Mouse (Mus musculus) hindbrain, embryonic 16.5 days (tissue): ENCODE results near the gene Nphp1. TPM values are rescaled to one million over a fixed set of nuclear protein-coding genes. Genes with fewer than 3 reads are reported as not detected.

ENCODE experiments used
- ATAC-seq: fragments of 200-750 bp; cut with Nextera tagmentation; 2 replicates; pipeline ENCODE4 v1.8.0; 2017; ENCODE audit warnings: moderate TSS enrichment, moderate library complexity
- H3K27ac ChIP-seq: fragments of 300-500 bp; sonication (generic); 2 replicates; pipeline ENCODE4 v1.5.1; 2014; ENCODE audit warnings: low read depth, mild to moderate bottlenecking, control low read depth, low read length, moderate library complexity
- H3K27me3 ChIP-seq: fragments of 300-500 bp; sonication (generic); replicated peaks from 2 replicates; pipeline ENCODE4 v1.6.1; 2014; ENCODE audit warnings: low read length; ENCODE audit not compliant: control insufficient read depth, insufficient read depth
- H3K36me3 ChIP-seq: fragments of 300-500 bp; sonication (generic); 2 replicates; pipeline ENCODE4 v1.6.1; 2014; ENCODE audit warnings: mild to moderate bottlenecking, low read length, moderate library complexity, mixed read lengths; ENCODE audit not compliant: control insufficient read depth, insufficient read depth
- H3K4me1 ChIP-seq: fragments of 300-500 bp; sonication (generic); 2 replicates; pipeline ENCODE4 v1.6.1; 2014; ENCODE audit warnings: low read depth, low read length; ENCODE audit not compliant: control insufficient read depth, insufficient read depth
- H3K4me2 ChIP-seq: fragments of 300-500 bp; sonication (generic); 2 replicates; pipeline ENCODE4 v1.6.1; 2014; ENCODE audit warnings: mild to moderate bottlenecking, low read length, control low read depth, moderate library complexity
- H3K4me3 ChIP-seq: fragments of 300-500 bp; sonication (generic); 2 replicates; pipeline ENCODE4 v1.5.1; 2014; ENCODE audit warnings: mild to moderate bottlenecking, low read length, control low read depth, moderate library complexity
- H3K9ac ChIP-seq: fragments of 300-500 bp; sonication (generic); 2 replicates; pipeline ENCODE4 v1.6.1; 2014; ENCODE audit warnings: low read depth, mild to moderate bottlenecking, control low read depth, low read length, moderate library complexity
- H3K9me3 ChIP-seq: fragments of 300-500 bp; sonication (generic); 2 replicates; pipeline ENCODE4 v1.6.1; 2014; ENCODE audit warnings: mild to moderate bottlenecking, low read length, moderate library complexity; ENCODE audit not compliant: control insufficient read depth
- WGBS: fragments of 180-500 bp; shearing (Covaris S2); extraction: QIAGEN DNeasy Blood & Tissue Kit; methylation state at CpG from one replicate; pipeline ENCODE4 v1.1.7; 2014; 5-methylcytosine and 5-hydroxymethylcytosine counted together
- polyA plus RNA-seq: library from polyadenylated mRNA; unstranded; fragments of >200 nt; fragmentation: Nextera tagmentation; extraction: Ambion mirVana; gene quantifications from 2 replicates; pipeline ENCODE4 v1.2.1, GENCODE M21; 2015

Gene Nphp1
- polyA plus RNA-seq, 1 experiment from 2014 or later = 14.7 TPM

DNA sequence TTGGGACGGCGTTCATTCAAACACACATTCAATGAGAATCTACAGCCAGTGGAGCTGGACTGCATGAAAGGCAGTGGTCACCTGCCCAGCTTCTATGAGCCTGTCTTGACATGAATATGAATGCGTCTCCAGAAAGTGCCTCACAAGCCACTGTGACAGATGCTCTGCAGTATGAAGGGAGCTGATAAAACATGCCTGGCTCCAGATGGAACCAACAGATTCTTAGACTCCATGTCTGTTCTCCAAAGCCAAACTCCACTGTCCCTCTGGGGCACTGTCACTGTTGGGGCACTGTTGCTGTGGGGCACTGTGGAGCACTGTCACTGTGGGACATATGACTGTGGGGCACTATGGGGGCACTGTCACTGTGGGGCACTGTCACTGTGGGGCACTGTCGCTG, 34.6 kb downstream of the Nphp1 start:
- Histone ChIP-seq H3K4me2 (no peak overlapping the region), H3K9me3 (no peaks in the 10 kb centered on the region), H3K27me3 (no peaks in the 10 kb centered on the region), H3K4me3 (no peak overlapping the region), H3K9ac (no peak overlapping the region), H3K36me3 (no peaks in the 10 kb centered on the region), H3K27ac (no peak overlapping the region), H3K4me1 (no peaks in the 10 kb centered on the region)
- ATAC-seq = no peak
- 92% methylated on average over 4 of the region's 4 CpGs for WGBS

DNA sequence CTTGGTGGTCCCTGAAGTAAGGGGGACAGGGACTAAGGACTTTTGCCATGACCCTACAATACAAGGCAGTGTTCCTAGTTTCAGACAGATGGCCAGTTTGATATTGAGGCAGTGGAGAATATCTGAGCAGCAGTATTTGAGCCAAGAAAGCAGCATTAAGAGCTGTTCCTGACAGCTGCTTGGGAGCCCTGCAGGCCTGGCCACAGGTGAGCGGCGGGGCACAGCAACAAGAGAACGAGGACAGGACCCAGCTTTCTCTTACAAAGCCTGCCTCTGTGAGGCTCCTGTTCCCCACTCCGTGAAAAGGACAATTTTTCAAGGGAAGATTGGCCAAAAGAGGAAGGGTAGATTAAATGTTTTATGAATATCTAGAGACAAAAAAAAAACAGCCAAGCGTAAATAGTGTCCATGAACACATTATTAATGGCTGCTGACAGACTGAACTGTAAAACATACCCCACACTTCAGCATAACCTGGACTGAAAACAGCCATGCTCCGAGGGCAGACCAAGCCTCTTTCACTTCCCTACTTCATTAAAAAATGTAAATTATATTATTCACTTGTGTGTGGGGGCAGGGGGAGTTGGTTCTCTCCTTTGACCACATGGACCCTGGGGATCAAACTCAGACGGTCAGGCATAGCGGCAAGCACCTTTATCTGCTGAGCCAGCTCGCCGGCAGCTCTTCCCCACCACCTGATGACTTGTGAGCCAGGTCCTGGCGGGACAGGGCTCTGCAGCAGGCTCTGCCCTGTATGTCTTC, 36.7 kb downstream of the Nphp1 start:
- Histone ChIP-seq H3K4me3 (no peak overlapping the region), H3K27ac (no peak overlapping the region), H3K36me3 (no peaks in the 10 kb centered on the region), H3K4me1 (no peaks in the 10 kb centered on the region), H3K4me2 (no peak overlapping the region), H3K27me3 (no peaks in the 10 kb centered on the region), H3K9me3 (no peaks in the 10 kb centered on the region), H3K9ac (no peak overlapping the region)
- 75% methylated on average over 11 of the region's 11 CpGs for WGBS
- ATAC-seq = no peak

GRCm38 (mm10) chr2:127749376-127749775, 39.3 kb downstream of the Nphp1 start:
- H3K9me3 ChIP-seq = no peaks in the 10 kb centered on the region
- no peaks in the 10 kb centered on the region for H3K36me3 ChIP-seq
- no peaks in the 10 kb centered on the region for H3K4me1 ChIP-seq
- H3K27ac ChIP-seq = no peak overlapping the region
- H3K9ac ChIP-seq = no peak overlapping the region
- no peak for ATAC-seq
- no peak overlapping the region for H3K4me2 ChIP-seq
- no peaks in the 10 kb centered on the region for H3K27me3 ChIP-seq
- H3K4me3 ChIP-seq = no peak overlapping the region
- WGBS = 77% methylated on average over 1 of the region's 1 CpGs

GRCm38 (mm10) chr2:127748316-127748715, 40.4 kb downstream of the Nphp1 start:
- H3K27ac ChIP-seq = no peak overlapping the region
- no peak for ATAC-seq
- no peaks in the 10 kb centered on the region for H3K36me3 ChIP-seq
- H3K27me3 ChIP-seq = no peaks in the 10 kb centered on the region
- H3K4me1 ChIP-seq = no peaks in the 10 kb centered on the region
- H3K9ac ChIP-seq = no peak overlapping the region
- WGBS = 66% methylated on average over 7 of the region's 7 CpGs
- no peaks in the 10 kb centered on the region for H3K9me3 ChIP-seq
- no peak overlapping the region for H3K4me3 ChIP-seq
- no peak overlapping the region for H3K4me2 ChIP-seq

DNA sequence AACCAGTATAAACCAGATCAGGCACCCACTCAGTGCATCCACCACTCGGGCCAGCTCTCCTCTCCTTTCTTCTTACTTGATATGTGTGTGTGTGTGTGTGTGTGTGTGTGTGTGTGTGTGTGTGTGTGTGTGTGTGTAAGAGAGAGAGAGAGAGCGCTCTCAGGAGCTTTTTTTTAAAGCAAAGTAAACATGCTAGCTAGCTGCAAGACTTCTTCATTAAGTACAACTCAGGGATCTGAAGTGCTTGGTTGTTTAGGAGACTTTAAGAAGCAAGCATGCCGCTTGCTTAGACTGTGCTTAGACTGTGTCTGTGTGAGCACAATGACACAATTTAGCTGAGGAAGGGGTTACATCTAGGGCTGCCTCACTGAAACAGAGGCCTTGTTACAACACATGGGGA, 46.1 kb downstream of the Nphp1 start:
- Histone ChIP-seq H3K4me3 (no peak overlapping the region), H3K4me1 (no peaks in the 10 kb centered on the region), H3K9me3 (no peaks in the 10 kb centered on the region), H3K9ac (no peak overlapping the region), H3K4me2 (no peak overlapping the region), H3K27ac (no peak overlapping the region), H3K27me3 (no peaks in the 10 kb centered on the region), H3K36me3 (no peaks in the 10 kb centered on the region)
- ATAC-seq = no peak
- WGBS = 88% methylated on average over 3 of the region's 3 CpGs

GRCm38 (mm10) chr2:127740756-127741519, 47.8 kb downstream of the Nphp1 start:
- H3K4me2 ChIP-seq = no peak overlapping the region
- no peak for ATAC-seq
- no peak overlapping the region for H3K27ac ChIP-seq
- H3K4me3 ChIP-seq = no peak overlapping the region
- no peak overlapping the region for H3K9ac ChIP-seq
- no peaks in the 10 kb centered on the region for H3K4me1 ChIP-seq
- 75% methylated on average over 9 of the region's 9 CpGs for WGBS
- no peaks in the 10 kb centered on the region for H3K27me3 ChIP-seq
- no peaks in the 10 kb centered on the region for H3K9me3 ChIP-seq
- H3K36me3 ChIP-seq = no peaks in the 10 kb centered on the region

DNA sequence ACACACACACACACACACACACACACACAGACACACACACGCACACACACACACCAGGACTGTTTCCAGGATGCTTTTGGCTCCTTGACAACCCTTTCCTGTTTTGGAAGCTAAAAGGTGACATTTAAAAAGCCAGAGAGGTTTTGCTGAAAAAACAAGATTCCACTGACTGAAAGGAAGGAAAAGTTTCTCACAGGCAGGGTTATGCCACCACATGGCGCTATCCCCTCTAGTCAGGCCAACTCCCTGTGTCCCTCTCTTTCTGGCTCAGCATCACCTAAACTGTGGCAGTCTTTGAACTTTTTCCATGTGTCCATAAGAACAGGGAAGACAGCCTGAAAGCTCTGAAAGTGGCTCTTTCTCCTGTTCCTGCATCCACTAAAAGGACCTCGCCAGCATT, 50.8 kb downstream of the Nphp1 start:
- no peak overlapping the region for H3K9ac ChIP-seq
- 82% methylated on average over 3 of the region's 3 CpGs for WGBS
- ATAC-seq = no peak
- H3K4me2 ChIP-seq = no peak overlapping the region
- no peaks in the 10 kb centered on the region for H3K36me3 ChIP-seq
- no peaks in the 10 kb centered on the region for H3K9me3 ChIP-seq
- no peak overlapping the region for H3K27ac ChIP-seq
- no peaks in the 10 kb centered on the region for H3K27me3 ChIP-seq
- no peak overlapping the region for H3K4me3 ChIP-seq
- no peaks in the 10 kb centered on the region for H3K4me1 ChIP-seq

- ATAC-seq = no peak
- Histone ChIP-seq H3K9ac (no peak overlapping the region), H3K4me1 (no peaks in the 10 kb centered on the region), H3K27ac (no peak overlapping the region), H3K9me3 (no peaks in the 10 kb centered on the region), H3K27me3 (no peaks in the 10 kb centered on the region), H3K4me2 (no peak overlapping the region), H3K4me3 (no peak overlapping the region), H3K36me3 (no peaks in the 10 kb centered on the region)
- WGBS = 79% methylated on average over 6 of the region's 6 CpGs
Measured at GRCm38 (mm10) chr2:127736631-127737209, 52.0 kb downstream of the Nphp1 start.

DNA sequence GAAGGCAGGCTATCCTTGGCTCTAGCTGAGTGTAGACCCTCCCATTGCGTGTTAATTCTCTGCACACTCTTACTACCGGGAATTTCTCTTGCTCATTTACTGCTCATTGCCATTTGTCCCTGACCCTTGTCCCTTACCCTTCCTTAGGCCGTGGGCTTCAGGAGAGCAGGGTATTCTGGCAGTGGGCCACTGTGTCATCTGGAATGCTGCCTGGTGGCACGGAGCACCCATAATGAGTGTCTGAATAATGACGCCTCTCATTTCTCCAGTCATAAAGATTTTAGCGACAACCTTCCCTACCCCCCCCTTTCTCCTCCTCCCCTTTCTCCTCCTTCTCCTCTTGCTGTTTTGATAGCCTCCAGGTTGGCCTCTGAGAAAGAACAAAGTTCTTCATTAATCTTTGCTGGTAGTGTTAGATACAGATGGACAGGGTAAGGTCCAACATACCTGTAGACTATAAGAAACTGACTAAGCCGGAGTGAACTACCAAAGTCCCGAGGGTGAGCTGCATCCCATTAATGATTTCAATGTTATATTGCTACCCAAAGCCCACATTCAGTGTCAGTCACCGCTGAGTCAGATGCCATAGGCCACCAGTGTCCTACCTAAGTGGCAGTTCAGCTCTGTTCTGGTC, 53.1 kb downstream of the Nphp1 start:
- Histone ChIP-seq H3K4me2 (no peak overlapping the region), H3K27me3 (no peaks in the 10 kb centered on the region), H3K4me1 (no peaks in the 10 kb centered on the region), H3K9ac (no peak overlapping the region), H3K9me3 (no peaks in the 10 kb centered on the region), H3K4me3 (no peak overlapping the region), H3K27ac (no peak overlapping the region), H3K36me3 (no peaks in the 10 kb centered on the region)
- WGBS = 76% methylated on average over 9 of the region's 9 CpGs
- ATAC-seq = no peak
